15 mouse cellular contexts compared by ENCODE assay signal in the genomic region with DNA sequence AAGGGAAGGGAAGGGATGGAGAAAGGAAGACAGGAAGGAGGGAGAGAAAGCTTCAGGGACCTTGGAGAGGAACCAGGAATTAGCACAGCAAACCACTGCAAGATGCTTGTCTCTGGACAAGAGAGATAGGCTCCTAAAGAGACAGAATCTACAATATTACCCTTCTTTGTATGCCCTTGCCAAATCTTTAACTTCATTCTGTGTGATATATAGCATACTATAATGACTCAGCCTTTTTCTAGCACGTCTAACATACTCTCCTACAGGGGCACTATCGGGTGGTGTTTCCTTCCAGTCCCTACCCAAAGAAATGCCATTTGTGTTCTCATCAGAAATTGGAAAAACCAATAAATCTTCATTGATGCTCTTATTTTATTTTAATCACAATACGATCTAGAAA. TPM values are rescaled to one million over a fixed set of nuclear protein-coding genes. Genes with fewer than 3 reads are reported as not detected.
"Had no signal": no experiment of that assay in that cellular context is flagged by ENCODE, and none has a peak within 500 bp of the region (broad histone marks: within the 10 kb centered on the region; RNA-seq: fewer than 3 reads in every experiment).

No protein-coding gene starts in this region.

- ATAC-seq: midbrain, embryonic 13.5 days had no signal

- H3K4me1 ChIP-seq: limb, embryonic 13.5 days; lung, embryonic 15.5 days; midbrain, embryonic 13.5 days had no signal

- H3K27ac ChIP-seq: kidney, postnatal 0 days; limb, embryonic 13.5 days; liver, embryonic 14.5 days; lung, embryonic 15.5 days; midbrain, embryonic 13.5 days had no signal

- H3K36me3 ChIP-seq: limb, embryonic 13.5 days; lung, embryonic 15.5 days; midbrain, embryonic 13.5 days had no signal

- DNase-seq: kidney, postnatal 36 days; lung, postnatal 14 days; right cerebral cortex, adult 18-20 months; right cerebral cortex, postnatal 25 days; thymus, adult 18-20 months; thymus, postnatal 14 days had no signal

- H3K9ac ChIP-seq: limb, embryonic 13.5 days; liver, embryonic 14.5 days; lung, embryonic 15.5 days; midbrain, embryonic 13.5 days had no signal

- H3K4me3 ChIP-seq: limb, embryonic 13.5 days; lung, embryonic 15.5 days; midbrain, embryonic 13.5 days had no signal

- H3K27me3 ChIP-seq: limb, embryonic 13.5 days; lung, embryonic 15.5 days; midbrain, embryonic 13.5 days had no signal

RNA-seq across cellular contexts. Expression of a gene that starts 10.9 kb away (rescaled TPM):
- total RNA-seq: layer of hippocampus, adult 18-20 months; layer of hippocampus, postnatal 10 days; midbrain, postnatal 0 days had no signal
- polyA plus RNA-seq: midbrain, postnatal 0 days; neural tube, embryonic 14.5 days had no signal
